Mouse (Mus musculus) gastrocnemius, postnatal 25 days (tissue): ENCODE measurements at regions not wholly inside any gene's neighbourhood (a gene's known extent, or its start where the extent isn't known, plus 50 kb on each side); places are given as distances from the start of the nearest gene placed in this dataset.
"Not testable (repeated sequence)": the region's sequence is repeated elsewhere in the genome, so short reads cannot be mapped to it uniquely, and the experiment has no call there.

Experiments used
- DNase-seq: peaks from one replicate; pipeline ENCODE4 v3.0.0; 2022

- DNase-seq = no peak
These were observed 412.8 kb downstream of the Ptpru start for GRCm38 (mm10) chr4:131425311-131425710.

DNA sequence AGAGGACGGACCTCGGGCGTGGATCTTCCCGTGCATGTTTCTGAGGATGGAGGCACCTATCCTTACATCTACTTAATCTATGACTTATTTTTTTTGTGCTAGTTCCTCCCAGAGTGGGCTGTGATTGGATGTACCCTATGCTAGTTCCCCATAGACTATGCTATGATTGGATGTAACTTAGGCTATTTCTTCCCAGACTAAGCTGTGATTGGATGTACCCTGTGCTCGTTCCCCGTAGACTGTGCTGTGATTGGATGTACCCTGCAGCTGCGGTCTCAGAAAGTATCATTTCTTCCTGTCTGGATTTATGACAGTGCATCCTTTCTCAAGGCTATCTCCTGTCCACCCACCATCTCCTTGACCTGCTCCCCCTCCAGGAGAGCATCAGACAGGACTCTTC is 410.2 kb downstream of the Ptpru start:
- DNase-seq = no peak

DNA sequence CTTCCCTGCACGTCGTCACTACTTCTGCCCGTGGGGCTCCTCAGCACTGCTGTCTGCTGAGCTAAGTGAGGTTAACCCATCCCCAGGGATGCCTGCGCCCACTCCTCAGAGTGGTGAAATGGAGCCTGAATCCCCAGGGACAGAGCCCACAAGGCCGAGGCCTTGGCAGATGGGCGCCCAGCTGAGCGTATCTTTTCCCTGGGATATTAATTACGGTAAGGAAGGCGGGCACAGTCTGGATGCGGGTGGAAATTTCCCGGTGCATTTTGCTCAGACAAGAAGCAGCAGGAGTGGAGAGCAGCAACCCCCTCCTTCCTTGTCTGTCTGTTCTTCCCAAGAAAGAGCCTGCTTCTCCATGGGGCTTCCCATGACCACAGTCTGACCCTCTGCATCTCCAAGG is 408.7 kb downstream of the Ptpru start:
- no peak for DNase-seq

DNA sequence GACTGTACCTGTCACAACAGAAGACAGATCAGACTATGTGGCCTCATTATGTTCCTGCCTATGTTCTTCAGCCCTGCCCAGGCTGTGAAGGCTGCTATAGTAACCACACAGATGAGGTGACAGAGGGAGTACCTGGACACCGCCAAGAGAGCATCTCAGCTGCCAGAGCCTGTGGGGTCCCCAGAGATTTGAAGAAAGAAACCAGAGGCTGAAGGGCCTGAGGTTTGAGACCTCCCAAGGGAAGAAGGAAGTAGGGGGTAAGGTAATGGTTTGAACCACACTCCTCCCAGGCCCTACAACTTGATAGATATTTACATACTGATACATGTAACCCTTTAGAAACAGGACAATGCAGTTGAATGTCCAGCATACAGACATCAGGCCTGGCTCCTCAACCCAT is 407.7 kb downstream of the Ptpru start:
- no peak for DNase-seq

DNA sequence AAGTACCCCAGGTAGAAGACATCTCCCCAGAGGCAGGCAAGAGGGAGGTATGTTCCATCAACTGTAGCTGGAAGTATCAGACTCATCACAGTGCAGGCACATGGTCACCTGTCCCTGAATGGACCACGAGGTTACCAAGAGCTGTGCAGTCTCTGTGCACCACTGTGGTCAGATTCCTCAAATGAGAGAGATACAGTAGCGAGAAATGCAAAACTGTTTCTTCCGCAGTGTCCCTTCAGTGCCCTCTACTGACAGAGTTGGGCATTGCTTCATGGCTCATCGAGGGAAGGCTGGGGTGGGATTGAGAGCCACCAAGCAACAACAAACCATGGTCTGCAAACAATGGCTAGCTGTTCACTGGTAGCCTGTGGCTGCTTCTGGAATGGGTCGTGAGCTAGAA is 406.9 kb downstream of the Ptpru start:
- DNase-seq = no peak

GRCm38 (mm10) chr4:131432591-131433177 is 405.4 kb downstream of the Ptpru start:
- DNase-seq = no peak

DNA sequence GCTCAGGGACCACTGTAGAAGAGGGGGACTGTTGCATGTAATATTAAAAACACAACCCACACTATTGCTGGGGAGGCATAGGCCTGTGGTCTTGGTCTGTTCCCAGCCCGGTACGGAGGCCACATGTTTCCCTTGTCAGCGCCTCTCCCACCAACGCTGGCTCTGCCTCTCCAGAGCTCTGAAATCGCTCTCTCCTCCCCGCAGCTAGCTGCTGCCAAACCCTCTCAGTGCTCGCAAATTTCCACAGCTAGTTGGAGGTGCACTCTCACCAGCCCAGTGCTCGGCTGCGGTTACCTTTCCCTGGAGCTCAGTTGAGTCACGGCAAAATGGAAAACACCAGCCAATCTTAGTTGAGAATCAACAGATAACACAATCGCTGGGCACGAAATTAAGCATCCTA is 402.9 kb downstream of the Ptpru start:
- DNase-seq = no peak

- no peak for DNase-seq
These were observed 399.7 kb downstream of the Ptpru start for GRCm38 (mm10) chr4:131438403-131438802.

DNA sequence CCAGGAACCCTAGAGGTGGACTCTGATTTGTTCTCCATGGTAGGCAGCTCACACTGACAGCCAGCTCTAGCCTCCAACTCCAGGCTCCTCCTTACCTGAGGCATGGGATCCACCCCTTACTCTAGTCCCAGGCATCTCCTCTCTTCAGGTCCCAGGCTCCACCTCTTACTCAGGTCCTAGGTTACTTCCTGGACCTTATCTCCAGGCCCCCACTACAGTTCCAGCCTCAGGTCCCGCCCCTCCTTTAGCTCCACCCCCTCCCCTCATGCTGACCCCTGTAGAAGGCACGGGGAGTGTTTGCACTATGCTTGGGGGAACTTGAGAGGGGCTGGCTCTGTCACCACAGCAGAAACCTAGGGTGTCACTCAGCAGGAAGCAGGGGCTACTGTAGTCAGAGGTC is 399.2 kb downstream of the Ptpru start:
- DNase-seq = no peak

- no peak for DNase-seq
These were observed 397.2 kb downstream of the Ptpru start for GRCm38 (mm10) chr4:131440845-131441244.

GRCm38 (mm10) chr4:131443518-131443917 is 394.6 kb downstream of the Ptpru start:
- no peak for DNase-seq

- not testable (repeated sequence) for DNase-seq
These were observed 387.8 kb downstream of the Ptpru start for GRCm38 (mm10) chr4:131450296-131450695.

- DNase-seq = no peak
These were observed 380.5 kb downstream of the Ptpru start for GRCm38 (mm10) chr4:131457551-131457950.

- no peak for DNase-seq
These were observed 378.3 kb downstream of the Ptpru start for GRCm38 (mm10) chr4:131459746-131460145.

DNA sequence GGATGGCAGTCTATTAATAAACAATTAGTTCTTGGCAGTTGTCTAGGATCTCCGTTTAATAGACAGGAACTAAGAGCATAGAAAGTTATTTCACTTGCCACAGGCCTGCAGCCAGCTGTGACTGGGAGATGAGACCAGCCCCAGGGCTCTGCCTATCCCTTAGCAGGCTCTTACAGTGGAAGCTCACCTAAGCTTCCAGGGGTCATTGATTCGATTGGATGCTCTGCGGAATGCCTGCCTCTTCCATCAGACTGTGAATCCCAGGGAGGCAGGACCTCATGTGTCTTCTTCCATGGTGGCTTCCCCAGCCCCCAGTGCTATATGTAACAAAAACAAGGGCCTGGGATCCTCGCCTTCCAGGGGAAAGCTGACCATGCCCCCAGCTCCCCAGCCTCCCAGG is 376.8 kb downstream of the Ptpru start:
- no peak for DNase-seq

GRCm38 (mm10) chr4:131461728-131462127 is 376.4 kb downstream of the Ptpru start:
- DNase-seq = no peak

GRCm38 (mm10) chr4:131475023-131475422 is 363.1 kb downstream of the Ptpru start:
- DNase-seq = no peak

DNA sequence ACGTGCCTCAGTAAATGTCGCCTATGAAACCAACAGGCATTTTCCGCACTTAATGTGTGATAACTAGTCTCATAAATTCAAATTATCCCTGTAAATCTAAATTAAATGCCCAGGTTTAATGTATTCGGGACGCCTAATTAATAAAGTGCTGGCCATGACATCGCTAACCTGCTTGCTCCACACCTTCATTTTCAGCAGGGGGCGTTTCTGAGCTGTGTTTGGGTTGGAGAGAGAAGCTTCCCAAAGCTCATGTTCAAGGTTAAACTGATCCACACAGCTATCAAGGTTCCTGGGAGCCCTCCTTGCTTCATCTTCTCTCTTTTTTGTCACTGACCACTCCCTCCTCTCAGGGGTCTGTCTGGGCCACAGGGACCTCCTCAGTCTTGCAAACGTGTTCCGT is 359.2 kb downstream of the Ptpru start:
- no peak for DNase-seq

- DNase-seq = no peak
These were observed 354.0 kb downstream of the Ptpru start for GRCm38 (mm10) chr4:131483958-131484605.

DNA sequence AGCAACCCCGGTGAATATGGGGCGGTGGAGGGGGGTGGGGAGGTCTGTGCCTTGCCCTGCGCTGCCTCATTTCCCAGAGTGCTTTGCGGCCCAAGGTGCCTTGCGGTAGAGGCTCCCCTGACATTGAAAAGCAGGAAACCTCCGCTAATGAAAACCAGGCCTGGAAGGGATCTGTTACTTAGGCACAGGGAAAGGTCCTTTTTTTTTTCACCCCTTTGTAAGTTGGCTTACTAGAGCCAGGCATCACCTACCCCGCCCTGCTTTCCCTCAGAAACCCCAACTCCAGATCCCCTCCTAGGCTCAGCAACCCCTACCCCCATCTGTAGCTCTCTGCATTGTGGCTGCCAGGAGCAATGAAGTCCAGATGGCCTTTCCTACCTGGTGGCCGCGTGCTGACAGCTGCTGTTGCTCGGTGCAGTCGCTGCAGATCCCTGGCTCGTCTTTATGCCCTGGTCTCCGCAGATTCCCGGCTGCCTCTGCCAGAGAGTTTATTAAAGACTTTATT is 353.4 kb downstream of the Ptpru start:
- no peak for DNase-seq

DNA sequence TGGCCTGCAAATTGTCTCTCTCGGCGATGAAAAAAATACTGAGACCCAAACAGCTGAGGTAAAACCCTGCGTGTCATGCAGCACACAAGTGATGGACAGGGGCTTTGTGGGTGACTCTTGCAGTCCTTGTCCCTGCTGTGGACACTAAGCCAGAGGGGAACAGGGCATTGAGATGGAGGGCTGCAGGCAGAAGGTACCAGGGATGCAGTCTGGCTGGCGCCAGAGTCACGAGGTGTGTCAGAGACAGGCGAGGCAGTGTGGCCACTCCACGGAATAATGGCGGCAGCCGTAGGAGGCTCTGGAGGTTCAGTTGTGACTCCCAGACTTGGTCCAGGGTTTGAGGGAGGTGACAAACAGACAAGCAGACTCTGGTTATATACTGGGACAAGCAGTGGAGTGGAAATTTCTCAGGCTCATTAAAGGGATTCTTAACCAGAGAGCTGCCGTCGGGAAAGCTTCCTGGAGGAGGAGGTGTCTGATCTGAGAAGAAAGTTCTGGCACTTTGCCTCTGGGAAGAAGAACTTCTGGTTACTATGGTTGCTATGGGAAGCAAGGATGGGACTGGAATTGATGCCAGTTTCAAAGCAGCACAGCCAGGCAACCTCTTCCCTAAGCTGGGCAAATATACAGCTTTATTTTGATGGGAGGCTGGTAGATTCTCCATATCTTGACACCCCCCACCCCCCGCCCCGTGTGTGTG is 352.8 kb downstream of the Ptpru start:
- no peak for DNase-seq

DNA sequence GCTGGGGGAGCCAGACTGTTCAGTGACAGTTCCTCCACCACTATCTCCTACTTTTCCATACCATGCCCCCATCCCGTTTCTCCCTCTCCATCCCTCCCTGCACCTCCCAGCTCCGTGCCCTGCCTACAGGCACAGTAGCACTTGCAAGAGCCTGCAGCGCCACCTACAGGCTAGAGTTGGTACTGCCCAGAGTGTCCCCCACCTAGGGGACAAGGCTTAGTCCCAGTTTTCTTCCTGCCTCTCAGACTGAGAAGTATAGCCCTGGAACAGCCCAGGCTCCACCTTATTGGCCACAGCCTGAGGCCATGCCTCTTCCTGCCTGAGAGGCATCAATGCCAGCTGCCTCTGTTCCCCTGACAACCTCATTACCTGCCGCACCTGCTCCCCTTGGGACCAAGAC is 351.3 kb downstream of the Ptpru start:
- no peak for DNase-seq

- peak; percentile 60 for DNase-seq
These were observed 349.8 kb downstream of the Ptpru start for GRCm38 (mm10) chr4:131488246-131488645.

DNA sequence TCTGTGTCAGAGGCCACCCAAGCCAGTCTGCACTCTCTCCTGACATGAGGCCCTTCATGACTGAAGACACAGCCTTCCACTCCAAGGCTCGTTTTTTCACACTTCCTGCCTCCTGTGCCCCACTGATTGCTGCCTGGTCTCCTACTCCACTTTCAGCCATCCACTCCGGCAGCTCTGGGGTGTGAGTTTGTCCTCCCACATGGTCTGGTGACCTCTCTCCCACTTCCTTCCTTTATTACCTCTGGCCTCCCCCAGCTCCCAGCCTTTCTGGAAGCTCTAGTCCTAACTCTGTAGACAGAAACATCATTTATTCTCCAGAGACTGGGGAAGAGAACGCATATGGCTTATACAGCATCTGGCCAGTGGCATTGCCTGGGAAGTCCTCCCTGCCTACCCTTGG is 349.0 kb downstream of the Ptpru start:
- no peak for DNase-seq
